Mouse (Mus musculus) liver, adult 2 months (tissue): Measurements from ENCODE around the gene Mettl7b.

Experiments used
- CTCF ChIP-seq: fragments of 200-500 bp; IDR thresholded peaks from 2 replicates; pipeline ENCODE4 v1.5.1; 2011; ENCODE audit warnings: low read depth, low read length, control low read depth
- POLR2A ChIP-seq: fragments of 200-500 bp; IDR thresholded peaks from 2 replicates; pipeline ENCODE4 v1.6.1; 2011; ENCODE audit warnings: low read length, control low read depth; ENCODE audit not compliant: insufficient read depth; ENCODE audit errors: extremely low read depth

GRCm38 (mm10) chr10:128947496-128947895, 13.3 kb downstream of the Mettl7b start:
- TF ChIP-seq CTCF (no peak), POLR2A (no peak)
